ENCODE assay signal across 25 mouse cellular contexts in genomic region chr14:95688611-95689010, GRCm38 (mm10).
DNase-seq lines count a peak whose midpoint lies in the region; ATAC-seq and TF ChIP-seq lines count a peak whose summit lies in the region.
"Had no signal": no experiment of that assay in that cellular context is flagged by ENCODE, and none has a peak within 500 bp of the region (broad histone marks: within the 10 kb centered on the region; RNA-seq: fewer than 3 reads in every experiment).

No protein-coding gene starts in this region.

- peak; percentile 28 to 59 for DNase-seq in cerebellum, postnatal 14 days
- DNase-seq in cerebellum, adult 9-11 months, result no peak
- DNase-seq in midbrain, postnatal 0 days (ENCODE audit: low spot score), result peak; percentile 12
- DNase-seq in layer of hippocampus, adult 8-10 months (ENCODE audit: low spot score in 2 of 2), result peak; percentile 8 to 39
- no peak for DNase-seq in spleen, postnatal 14 days (ENCODE audit: low spot score in 2 of 2)
- DNase-seq in kidney, adult 2 months, result no peak
- no peak for DNase-seq in embryo, embryonic 10 days (ENCODE audit: low spot score)
- DNase-seq: adrenal gland, postnatal 14 days; cerebellum, adult 11-12 months; gastrocnemius, postnatal 14 days; heart, adult 11 months; kidney, adult 9 months; kidney, postnatal 25 days; right cerebral cortex, postnatal 14 days had no signal

- no peak for TF ChIP-seq POLR2A in kidney, adult 2 months (IDR thresholded peaks at IDR 0.05; ENCODE audit: low read depth, low read length)

- no peak overlapping the region for H3K4me3 ChIP-seq in midbrain, postnatal 0 days (ENCODE audit: low read depth, low read length)
- no peak overlapping the region for H3K4me3 ChIP-seq in midbrain, embryonic 15.5 days
- no peak overlapping the region for H3K4me3 ChIP-seq in kidney, adult 2 months (ENCODE audit: insufficient read depth, low read depth, low read length)
- H3K4me3 ChIP-seq: embryonic facial prominence, embryonic 15.5 days; intestine, embryonic 15.5 days; left cerebral cortex, adult 2 months; limb, embryonic 15.5 days; lung, embryonic 15.5 days; midbrain, embryonic 10.5 days; neural tube, embryonic 15.5 days had no signal

- no peaks in the 10 kb centered on the region for H3K4me1 ChIP-seq in midbrain, postnatal 0 days (ENCODE audit: insufficient read depth, low read length)
- H3K4me1 ChIP-seq in midbrain, embryonic 15.5 days, result no peaks in the 10 kb centered on the region
- no peaks in the 10 kb centered on the region for H3K4me1 ChIP-seq in kidney, adult 2 months (ENCODE audit: control insufficient read depth, insufficient read depth, low read length)
- H3K4me1 ChIP-seq: embryonic facial prominence, embryonic 15.5 days; intestine, embryonic 15.5 days; limb, embryonic 15.5 days; lung, embryonic 15.5 days; midbrain, embryonic 10.5 days; neural tube, embryonic 15.5 days had no signal

- no peaks in the 10 kb centered on the region for H3K9me3 ChIP-seq in midbrain, postnatal 0 days (ENCODE audit: low read length)
- H3K9me3 ChIP-seq in midbrain, embryonic 15.5 days, result no peaks in the 10 kb centered on the region
- H3K9me3 ChIP-seq: embryonic facial prominence, embryonic 15.5 days; intestine, embryonic 15.5 days; limb, embryonic 15.5 days; lung, embryonic 15.5 days; midbrain, embryonic 10.5 days; neural tube, embryonic 15.5 days had no signal

- H3K27ac ChIP-seq in midbrain, postnatal 0 days (ENCODE audit: low read depth, low read length), result no peak overlapping the region
- no peak overlapping the region for H3K27ac ChIP-seq in midbrain, embryonic 15.5 days
- H3K27ac ChIP-seq in kidney, adult 2 months (ENCODE audit: insufficient read depth, low read depth, low read length), result no peak overlapping the region
- H3K27ac ChIP-seq: embryonic facial prominence, embryonic 15.5 days; intestine, embryonic 15.5 days; left cerebral cortex, adult 2 months; limb, embryonic 15.5 days; liver, embryonic 14.5 days; lung, embryonic 15.5 days; midbrain, embryonic 10.5 days; neural tube, embryonic 15.5 days had no signal

- no peak overlapping the region for H3K9ac ChIP-seq in midbrain, postnatal 0 days (replicated peaks; ENCODE audit: low read length, poor library complexity, severe bottlenecking)
- H3K9ac ChIP-seq in midbrain, embryonic 15.5 days, result no peak overlapping the region
- H3K9ac ChIP-seq: embryonic facial prominence, embryonic 15.5 days; intestine, embryonic 15.5 days; limb, embryonic 15.5 days; liver, embryonic 14.5 days; lung, embryonic 15.5 days; neural tube, embryonic 15.5 days had no signal

- no peak for ATAC-seq in midbrain, postnatal 0 days (ENCODE audit: low FRiP score)
- ATAC-seq in midbrain, embryonic 15.5 days (replicated peaks), result no peak
- ATAC-seq: hindbrain, embryonic 16.5 days; intestine, embryonic 15.5 days had no signal

- no peaks in the 10 kb centered on the region for H3K36me3 ChIP-seq in midbrain, postnatal 0 days (ENCODE audit: insufficient read depth, low read length)
- H3K36me3 ChIP-seq in midbrain, embryonic 15.5 days (replicated peaks), result no peaks in the 10 kb centered on the region
- no peaks in the 10 kb centered on the region for H3K36me3 ChIP-seq in kidney, adult 2 months (ENCODE audit: control insufficient read depth, insufficient read depth, low read length)
- H3K36me3 ChIP-seq: embryonic facial prominence, embryonic 15.5 days; intestine, embryonic 15.5 days; limb, embryonic 15.5 days; lung, embryonic 15.5 days; midbrain, embryonic 10.5 days; neural tube, embryonic 15.5 days had no signal

- H3K4me2 ChIP-seq in midbrain, postnatal 0 days (ENCODE audit: low read depth, low read length, poor library complexity, severe bottlenecking), result no peak overlapping the region
- no peak overlapping the region for H3K4me2 ChIP-seq in midbrain, embryonic 15.5 days
- H3K4me2 ChIP-seq: embryonic facial prominence, embryonic 15.5 days; heart, embryonic 11.5 days; intestine, embryonic 15.5 days; limb, embryonic 15.5 days; lung, embryonic 15.5 days; neural tube, embryonic 15.5 days had no signal

- H3K27me3 ChIP-seq in midbrain, postnatal 0 days (ENCODE audit: insufficient read depth, low read length), result no peaks in the 10 kb centered on the region
- H3K27me3 ChIP-seq in midbrain, embryonic 15.5 days (replicated peaks), result no peaks in the 10 kb centered on the region
- H3K27me3 ChIP-seq in kidney, adult 2 months (replicated peaks; ENCODE audit: control insufficient read depth, insufficient read depth, low read length), result no peaks in the 10 kb centered on the region; the same call in 1 of the 2 replicates
- H3K27me3 ChIP-seq: embryonic facial prominence, embryonic 15.5 days; intestine, embryonic 15.5 days; limb, embryonic 15.5 days; lung, embryonic 15.5 days; neural tube, embryonic 15.5 days had no signal

- no peak for TF ChIP-seq CTCF in midbrain, postnatal 0 days (IDR thresholded peaks at IDR 0.05)
- TF ChIP-seq CTCF in kidney, adult 2 months (conservative IDR thresholded peaks at IDR 0.05; ENCODE audit: insufficient read depth, insufficient read length, low read depth, low read length), result no peak

Comparison
In these comparisons a context has a peak if more than half of its experiments do, and no peak if none do; other contexts are left out.
1. DNase-seq: peak in cerebellum, postnatal 14 days (2 of 2), midbrain, postnatal 0 days (single experiment) and layer of hippocampus, adult 8-10 months (2 of 2); none in cerebellum, adult 9-11 months (single experiment), spleen, postnatal 14 days (0 of 2), kidney, adult 2 months (single experiment) and embryo, embryonic 10 days (single experiment).